Mouse (Mus musculus): Measurements from ENCODE around the gene Snrpd3.
"Not testable (repeated sequence)": the region's sequence is repeated elsewhere in the genome, so short reads cannot be mapped to it uniquely, and the experiment has no call there.

The Snrpd3 gene

GRCm38 (mm10) chr10:75517073-75517757 lies at the start of gene Snrpd3:
Gene Snrpd3, plus strand, starts transcription at chr10:75517551.
- DNase-seq (ENCODE audit: low spot score), result peak; percentile 93

DNA sequence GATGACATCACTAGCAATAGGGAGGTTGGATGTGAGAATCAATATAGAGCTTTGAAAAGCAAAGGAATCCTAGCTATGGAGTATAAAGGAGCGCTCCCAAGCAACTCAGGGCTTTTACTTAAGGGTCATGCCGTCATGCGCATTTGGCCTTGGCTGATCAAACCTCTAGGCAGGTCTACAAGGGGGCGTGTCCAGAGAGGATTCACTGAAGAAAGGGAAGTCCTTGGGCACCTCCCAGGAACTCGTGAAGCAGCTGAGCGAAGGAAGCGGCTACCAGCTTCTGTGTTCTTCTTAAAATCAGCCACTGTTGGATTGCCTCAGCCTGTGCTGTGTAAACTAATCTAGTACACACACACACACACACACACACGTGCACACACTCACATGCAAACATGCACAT lies 43.9 kb upstream of the Snrpd3 start:
- no peak for DNase-seq (ENCODE audit: low spot score)

DNA sequence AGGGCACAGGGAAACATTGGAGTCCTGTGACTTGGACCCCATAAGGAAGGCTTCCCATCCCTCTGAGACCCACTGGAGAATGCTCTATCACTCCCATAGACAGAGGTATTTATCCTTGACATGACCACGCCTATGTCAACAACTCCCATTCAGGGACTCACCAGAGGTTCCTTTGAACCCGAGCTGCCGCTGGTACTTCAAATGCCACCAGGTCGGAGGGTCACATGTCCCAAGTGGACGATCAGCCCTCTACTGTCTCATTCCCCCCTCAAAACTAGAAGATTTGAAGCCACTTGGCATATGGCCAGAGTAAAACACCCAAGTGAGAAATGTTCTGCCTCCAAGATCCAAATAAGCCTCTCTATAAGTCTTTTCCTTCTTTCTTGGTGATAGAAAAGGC lies 42.8 kb upstream of the Snrpd3 start:
- no peak for DNase-seq (ENCODE audit: low spot score)

DNA sequence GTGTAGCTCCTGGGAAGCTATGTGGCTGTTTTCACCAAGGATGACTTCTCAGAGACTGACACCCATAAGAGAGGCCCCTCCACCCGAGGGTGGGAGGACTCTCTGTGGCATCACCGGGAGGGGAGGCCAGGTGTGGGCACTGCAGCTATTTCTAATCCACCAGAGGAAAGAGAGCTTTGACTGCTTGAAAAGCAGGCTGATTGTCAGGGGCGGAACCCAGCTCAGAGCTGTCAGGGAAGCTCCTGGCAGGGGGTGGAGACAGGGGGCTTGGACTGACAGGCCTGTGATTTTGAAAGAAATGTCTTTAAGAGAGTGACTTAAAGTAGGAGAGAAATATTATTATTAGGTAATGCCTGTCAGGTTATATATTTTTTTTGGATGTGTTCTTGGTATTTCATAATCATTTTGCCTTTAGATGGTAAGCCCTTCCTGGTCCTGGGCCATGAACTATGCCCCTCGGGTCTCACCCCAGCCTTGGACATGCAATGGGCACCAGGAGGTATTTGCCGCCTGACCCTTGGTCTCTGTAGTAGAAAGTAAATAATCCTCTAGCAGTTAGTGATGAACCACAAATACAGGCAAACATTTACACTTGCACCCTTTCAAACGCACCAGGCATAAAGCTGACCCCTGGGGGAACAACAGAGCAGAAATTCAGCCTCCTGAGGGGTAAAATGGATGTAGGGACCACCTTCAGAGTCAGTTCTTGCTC lies 42.1 kb upstream of the Snrpd3 start:
- not testable (repeated sequence) for DNase-seq (ENCODE audit: low spot score)

- DNase-seq (ENCODE audit: low spot score), result no peak
These were observed 40.3 kb upstream of the Snrpd3 start for GRCm38 (mm10) chr10:75477034-75477433.

DNA sequence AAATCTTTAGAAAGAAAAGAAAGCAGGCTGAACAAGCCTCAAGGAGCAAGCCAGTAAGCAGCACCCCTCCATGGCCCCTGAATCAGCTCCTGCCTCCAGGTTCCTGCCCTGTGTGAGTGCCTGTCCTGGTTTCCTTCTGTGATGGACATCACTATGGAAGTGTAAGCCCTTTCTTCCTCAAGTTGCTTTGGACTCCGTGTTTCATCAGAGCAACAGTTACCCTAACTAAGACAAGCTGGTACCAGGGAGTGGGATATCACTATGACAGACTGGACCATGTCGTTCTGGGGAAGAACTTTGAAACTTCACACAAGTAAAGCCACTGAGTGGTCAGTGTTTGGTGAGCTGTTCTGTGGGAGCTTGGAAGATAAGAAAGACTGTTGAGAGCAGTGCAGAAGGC lies 37.4 kb upstream of the Snrpd3 start:
- no peak for DNase-seq (ENCODE audit: low spot score)

GRCm38 (mm10) chr10:75481703-75482102 lies 35.6 kb upstream of the Snrpd3 start:
- no peak for DNase-seq (ENCODE audit: low spot score)

- no peak for DNase-seq (ENCODE audit: low spot score)
These were observed 35.1 kb upstream of the Snrpd3 start for GRCm38 (mm10) chr10:75482271-75482670.

DNA sequence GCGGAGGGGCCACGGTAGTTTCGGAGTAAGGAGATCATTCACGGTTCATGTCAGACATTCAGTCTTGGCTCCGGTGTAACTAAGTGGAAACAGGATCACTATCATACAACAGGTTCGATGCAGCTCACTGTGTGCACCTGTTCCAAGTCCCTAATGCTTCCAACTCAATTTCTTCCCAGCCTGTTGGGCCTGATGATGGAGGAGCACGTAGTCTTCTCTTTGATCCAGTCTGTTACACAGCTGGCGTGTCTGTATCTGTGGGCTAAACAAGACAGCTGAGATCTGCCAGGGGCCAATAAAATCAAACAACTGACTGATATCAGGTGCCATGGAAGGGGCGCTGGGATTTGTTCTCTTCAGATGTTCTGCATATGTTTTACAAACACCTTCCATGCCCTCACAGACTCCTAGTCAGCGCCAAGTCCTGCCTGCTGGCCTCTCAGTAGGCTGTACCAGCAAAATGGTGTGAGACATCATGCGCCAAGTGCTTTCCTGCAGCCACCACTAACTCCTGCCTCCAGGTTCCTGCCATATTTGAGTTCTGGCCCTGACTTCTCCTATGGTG lies 34.4 kb upstream of the Snrpd3 start:
- no peak for DNase-seq (ENCODE audit: low spot score)

GRCm38 (mm10) chr10:75484066-75484465 lies 33.3 kb upstream of the Snrpd3 start:
- DNase-seq (ENCODE audit: low spot score), result no peak

DNA sequence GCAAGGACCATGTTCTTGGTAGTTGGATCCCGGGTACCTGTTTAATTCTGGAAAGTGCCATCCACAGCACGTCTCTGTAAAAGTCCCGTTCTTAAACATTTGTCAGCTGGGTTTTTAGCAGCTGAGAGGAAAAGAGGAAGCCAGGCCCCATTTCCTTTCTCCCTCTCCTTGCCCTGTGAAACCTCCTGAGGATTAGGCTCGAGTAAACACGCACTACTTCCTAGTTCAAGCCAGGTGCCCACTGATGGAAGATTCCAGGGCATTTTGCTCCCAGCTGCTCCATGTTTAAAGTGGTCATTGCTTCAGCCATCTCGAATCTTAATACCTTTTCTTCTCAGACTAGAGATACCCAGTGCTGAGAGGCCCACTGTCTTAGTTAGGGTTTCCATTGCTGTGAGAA lies 32.6 kb upstream of the Snrpd3 start:
- no peak for DNase-seq (ENCODE audit: low spot score)

- peak; percentile 58 for DNase-seq (ENCODE audit: low spot score)
These were observed 31.0 kb upstream of the Snrpd3 start for GRCm38 (mm10) chr10:75486086-75486979.

DNA sequence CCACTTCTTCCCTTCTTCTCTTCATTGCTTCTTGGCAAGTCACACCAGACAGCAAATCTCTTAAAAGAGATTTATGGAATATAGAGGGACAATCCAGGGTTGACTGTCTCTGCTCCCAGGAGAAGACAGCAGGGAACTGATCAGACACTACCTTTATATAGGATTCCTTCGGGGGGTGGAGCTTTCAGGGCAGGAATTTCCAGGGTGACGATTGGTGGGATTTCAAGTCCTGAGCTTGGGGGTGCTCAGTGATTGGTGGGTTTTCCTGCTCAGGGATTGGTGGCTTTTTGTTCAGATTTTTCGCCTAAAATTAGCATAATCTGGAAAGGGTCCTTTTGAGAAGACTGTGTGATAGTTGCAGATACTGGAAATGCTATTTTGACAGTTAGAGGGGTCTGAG lies 30.2 kb upstream of the Snrpd3 start:
- DNase-seq (ENCODE audit: low spot score), result no peak

- no peak for DNase-seq (ENCODE audit: low spot score)
These were observed 27.8 kb upstream of the Snrpd3 start for GRCm38 (mm10) chr10:75489522-75489921.

DNA sequence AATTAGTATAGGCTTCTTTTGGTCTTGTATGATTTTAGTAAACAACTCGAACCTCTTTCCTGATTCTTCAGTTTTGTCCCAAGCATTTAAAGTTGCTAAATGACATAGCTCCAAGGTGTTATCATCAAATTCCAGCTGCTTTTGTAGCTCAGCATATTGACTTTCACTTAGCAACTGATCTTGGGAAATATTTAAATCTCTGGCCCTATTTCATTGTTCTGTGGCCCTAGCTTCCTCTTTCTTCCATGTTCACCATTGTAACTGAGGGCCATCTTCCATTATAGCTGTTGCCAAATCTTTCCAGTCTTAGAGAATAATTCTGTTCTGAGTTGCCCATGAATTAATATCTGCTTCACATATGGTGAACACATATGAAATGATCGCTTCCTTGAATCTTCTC lies 26.6 kb upstream of the Snrpd3 start:
- no peak for DNase-seq (ENCODE audit: low spot score)

GRCm38 (mm10) chr10:75491234-75491935 lies 26.0 kb upstream of the Snrpd3 start:
- DNase-seq (ENCODE audit: low spot score), result no peak

GRCm38 (mm10) chr10:75491936-75492262 lies 25.5 kb upstream of the Snrpd3 start:
- no peak for DNase-seq (ENCODE audit: low spot score)

GRCm38 (mm10) chr10:75495304-75495703 lies 22.0 kb upstream of the Snrpd3 start:
- no peak for DNase-seq (ENCODE audit: low spot score)

- DNase-seq (ENCODE audit: low spot score), result no peak
These were observed 21.4 kb upstream of the Snrpd3 start for GRCm38 (mm10) chr10:75495921-75496320.

GRCm38 (mm10) chr10:75499214-75499613 lies 18.1 kb upstream of the Snrpd3 start:
- DNase-seq (ENCODE audit: low spot score), result not testable (repeated sequence)

- no peak for DNase-seq (ENCODE audit: low spot score)
These were observed 17.6 kb upstream of the Snrpd3 start for GRCm38 (mm10) chr10:75499791-75500190.

DNA sequence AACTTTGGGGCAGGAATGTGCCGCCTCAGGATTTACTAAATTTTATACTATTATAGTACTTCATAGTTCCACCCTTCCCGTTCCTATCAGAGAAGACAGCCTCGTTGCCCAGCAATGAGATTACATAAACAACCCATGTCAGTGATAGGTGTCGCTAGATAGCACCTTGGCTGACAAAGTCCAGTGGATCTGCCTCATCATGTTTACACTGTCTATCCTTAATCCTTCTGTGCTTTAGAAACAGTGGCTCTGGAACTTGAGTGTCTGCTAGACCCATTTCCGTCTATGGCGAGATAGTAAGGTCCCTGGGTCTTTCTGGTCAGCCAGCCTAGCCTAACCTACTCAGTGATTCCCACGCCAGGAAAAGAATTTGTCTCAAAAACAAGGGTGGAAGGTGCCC lies 17.0 kb upstream of the Snrpd3 start:
- DNase-seq (ENCODE audit: low spot score), result no peak

All from spleen, adult 12 weeks (tissue).